Mouse (Mus musculus) neural tube, embryonic 13.5 days (tissue): ENCODE measurements around the gene Ogt. TPM values are rescaled to one million over a fixed set of nuclear protein-coding genes. Genes with fewer than 3 reads are reported as not detected.

Source experiments
- polyA plus RNA-seq: library from polyadenylated mRNA; unstranded; fragments of >200 nt; fragmentation: Nextera tagmentation; extraction: Ambion mirVana; gene quantifications from 2 replicates; pipeline ENCODE4 v1.2.1, GENCODE M21; 2015

Ogt gene
- polyA plus RNA-seq, 1 experiment from 2014 or later, result 180 TPM

Other genes with a start within 250 kb of the Ogt start
- gene Zmym3, start 219.2 kb upstream of the Ogt start, polyA plus RNA-seq, result 49.7 and 51.7 TPM in 2 replicates
- gene Nono, start 210.7 kb upstream of the Ogt start, polyA plus RNA-seq, result 372 and 398 TPM in 2 replicates
- 3.5 and 4.7 TPM in 2 replicates for gene Itgb1bp2, start 191.0 kb upstream of the Ogt start, polyA plus RNA-seq
- gene Taf1, start 107.3 kb upstream of the Ogt start, polyA plus RNA-seq, result 12.3 and 13.6 TPM in 2 replicates
- gene Cxcr3, start 94.2 kb downstream of the Ogt start, polyA plus RNA-seq, result 0.25 and 0.28 TPM in 2 replicates
- gene Gm4779, start 154.4 kb downstream of the Ogt start, polyA plus RNA-seq, result not detected in 2 replicates
- not detected in 2 replicates for gene 8030474K03Rik, start 154.6 kb downstream of the Ogt start, polyA plus RNA-seq
- gene Nhsl2, start 209.3 kb downstream of the Ogt start, polyA plus RNA-seq, result 4.6 and 5.7 TPM in 2 replicates